Mouse (Mus musculus) kidney, postnatal 14 days (tissue): Measurements from ENCODE around the gene Erf.

Source experiments
- DNase-seq: peaks from one replicate; pipeline ENCODE4 v3.0.0; 2022; ENCODE audit warnings: mixed read lengths

Gene Erf

DNA sequence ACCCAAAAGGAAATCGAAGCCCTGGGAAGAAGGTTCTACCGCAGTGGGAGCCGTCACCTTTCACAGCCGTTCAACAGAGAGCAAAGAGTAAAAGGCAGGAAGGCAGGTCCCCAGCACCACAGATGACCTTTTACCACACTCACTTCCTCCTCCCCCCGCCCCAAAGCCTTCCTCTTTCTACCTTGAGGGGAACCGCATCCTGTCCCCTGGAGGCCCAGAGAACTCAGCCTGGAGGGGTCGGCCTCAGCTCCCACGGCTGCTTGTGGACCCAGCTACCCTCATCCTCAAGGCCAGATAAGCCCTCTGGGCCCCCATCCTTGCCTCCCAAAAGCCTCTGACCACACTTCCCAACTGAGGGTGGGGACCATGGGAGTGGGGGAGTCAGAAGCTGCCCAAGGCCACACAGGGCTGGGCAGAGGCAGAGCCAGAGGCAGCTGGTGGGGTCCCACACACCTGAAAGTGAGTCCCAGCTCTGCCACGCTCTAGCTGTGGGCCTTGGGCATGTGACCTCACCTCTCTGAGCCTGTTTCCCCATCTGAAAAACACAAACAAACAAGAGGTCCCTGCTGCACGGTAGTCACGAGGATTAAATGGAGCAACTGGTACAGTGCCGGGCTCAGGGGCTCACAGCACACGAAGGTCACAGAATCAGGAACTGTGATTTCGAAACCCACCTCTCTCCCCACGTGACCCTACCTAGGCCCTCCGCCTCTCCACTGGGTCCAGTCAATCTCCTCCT, 45.0 kb downstream of the Erf start:
- no peak for DNase-seq

DNA sequence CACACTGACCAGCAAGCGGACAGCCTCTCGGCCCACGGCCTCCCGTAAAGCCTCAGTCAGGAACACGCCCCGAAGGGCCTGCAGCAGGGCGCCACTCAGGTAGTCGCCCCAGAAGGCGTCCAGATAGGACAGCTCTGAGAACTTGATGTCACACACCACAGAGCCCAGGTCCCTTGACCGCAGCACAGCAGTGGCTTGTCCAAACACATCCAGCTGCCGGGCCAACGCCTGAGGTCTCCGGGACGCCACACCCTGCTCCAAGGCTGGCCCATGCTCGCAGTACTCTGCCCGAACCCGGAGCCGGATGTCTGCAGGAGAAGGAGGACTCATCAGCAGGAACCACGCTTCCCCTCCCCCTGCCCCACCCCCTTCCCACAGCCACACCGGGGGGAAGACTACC, 46.9 kb downstream of the Erf start:
- DNase-seq, result no peak

DNA sequence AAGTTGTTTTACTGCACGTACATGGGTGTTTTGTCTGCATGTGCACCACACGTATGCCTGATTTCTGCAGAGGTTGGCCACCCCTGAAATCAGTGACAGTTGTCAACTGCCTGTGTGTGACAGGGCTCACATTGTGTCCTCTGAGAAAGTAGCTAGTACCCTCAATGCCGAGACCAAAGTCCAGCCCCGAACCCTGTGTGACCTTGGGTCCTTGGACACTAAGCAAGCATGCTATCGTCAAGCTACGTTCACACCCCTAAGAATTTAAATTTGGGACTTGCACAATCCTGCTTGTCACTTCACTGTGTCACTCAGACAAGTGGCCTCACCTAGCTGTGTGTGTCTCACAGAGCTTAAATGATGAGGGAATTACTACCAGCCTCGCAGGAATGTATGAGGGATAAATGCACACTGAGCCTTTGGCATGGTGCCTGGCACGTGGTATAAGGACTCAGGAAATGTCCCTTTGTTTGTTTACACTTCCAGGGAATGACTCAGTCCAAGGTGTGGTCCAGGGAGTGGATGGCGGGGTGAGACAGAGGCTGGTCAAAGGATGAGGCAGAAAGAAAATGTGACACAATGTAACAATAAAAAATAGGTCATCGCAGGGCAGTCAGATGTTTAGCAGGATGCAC, 53.1 kb downstream of the Erf start:
- peak; percentile 31 for DNase-seq

DNA sequence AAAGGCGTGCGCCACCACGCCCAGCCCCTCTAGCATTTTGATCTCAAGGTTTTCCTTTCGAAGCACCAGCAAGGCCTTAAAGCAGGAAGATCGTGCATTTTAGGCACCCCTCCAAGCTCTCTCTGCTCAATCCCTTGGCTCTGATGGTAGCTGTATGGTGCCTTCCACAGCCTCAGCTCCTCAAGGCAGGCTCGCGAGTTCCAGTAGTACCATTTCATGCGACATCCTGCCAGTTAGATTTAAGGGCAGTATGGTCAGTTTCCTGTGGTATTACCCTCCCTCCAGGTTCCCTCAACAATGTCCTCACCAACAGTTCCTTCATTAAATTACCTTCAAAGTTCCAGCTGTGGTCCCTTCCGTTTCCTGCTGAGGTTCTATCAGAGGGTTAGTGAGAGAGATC, 54.5 kb downstream of the Erf start:
- no peak for DNase-seq

DNA sequence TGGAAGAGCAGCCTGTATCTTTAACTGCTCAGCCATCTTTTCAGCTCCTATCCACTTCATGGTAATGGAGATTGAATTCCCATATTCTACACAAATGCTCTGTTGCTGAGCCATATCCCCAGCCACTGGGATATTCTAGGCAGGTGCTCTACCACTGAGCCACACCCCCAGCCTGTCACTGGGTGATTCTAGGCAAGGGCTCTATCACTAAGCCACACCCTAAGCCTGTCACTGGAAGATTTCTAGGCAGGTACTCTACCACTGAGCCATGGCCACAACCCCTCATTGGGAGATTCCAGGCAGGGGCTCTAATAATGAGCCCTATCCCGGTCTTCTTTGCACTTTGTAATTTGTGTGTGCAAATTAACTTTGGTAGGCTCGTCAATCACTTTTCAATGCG, 55.4 kb downstream of the Erf start:
- no peak for DNase-seq
